Mouse (Mus musculus) cerebellum, adult (tissue): ENCODE results near the gene C1qbp.

Experiments
- ATAC-seq: cut with Nextera tagmentation; 2 replicates; pipeline ENCODE4 v1.9.2; 2017; ENCODE audit warnings: mild to moderate bottlenecking, moderate library complexity, mixed read lengths; ENCODE audit not compliant: insufficient number of reproducible peaks, low FRiP score, low TSS enrichment

The C1qbp gene

GRCm38 (mm10) chr11:70982557-70983228, at the start of gene C1qbp:
C1qbp (minus strand) TSS chr11:70983026.
- ATAC-seq: peak; percentile 93

GRCm38 (mm10) chr11:71032070-71032469, 49.2 kb upstream of the C1qbp start:
- ATAC-seq: no peak

GRCm38 (mm10) chr11:71029403-71030118, 46.7 kb upstream of the C1qbp start:
- ATAC-seq: no peak

GRCm38 (mm10) chr11:71028280-71028679, 45.5 kb upstream of the C1qbp start:
- ATAC-seq: no peak

- peak; percentile 100 for ATAC-seq
Observed at GRCm38 (mm10) chr11:71019201-71020068, 36.6 kb upstream of the C1qbp start, which contains the start of the genes Mis12 and Derl2. Mis12 (plus strand) TSS chr11:71019611. Derl2 (minus strand) TSS chr11:71019841.

- ATAC-seq: no peak
Observed at GRCm38 (mm10) chr11:71018416-71019200, 35.8 kb upstream of the C1qbp start.

GRCm38 (mm10) chr11:71017051-71017450, 34.2 kb upstream of the C1qbp start:
- no peak for ATAC-seq

- ATAC-seq: no peak
Observed at GRCm38 (mm10) chr11:71012743-71013142, 29.9 kb upstream of the C1qbp start.

- no peak for ATAC-seq
Observed at GRCm38 (mm10) chr11:71008321-71008720, 25.5 kb upstream of the C1qbp start.

- ATAC-seq: no peak
Observed at GRCm38 (mm10) chr11:71007831-71008230, 25.0 kb upstream of the C1qbp start.

- no peak for ATAC-seq
Observed at GRCm38 (mm10) chr11:71007026-71007425, 24.2 kb upstream of the C1qbp start.

- ATAC-seq: no peak
Observed at GRCm38 (mm10) chr11:71005046-71005445, 22.2 kb upstream of the C1qbp start.

- ATAC-seq: peak; percentile 95
Observed at GRCm38 (mm10) chr11:71004316-71004773, 21.5 kb upstream of the C1qbp start, which contains the start of gene Dhx33. Dhx33 (minus strand) TSS chr11:71004437.

GRCm38 (mm10) chr11:71003611-71004315, 20.9 kb upstream of the C1qbp start:
- ATAC-seq: peak; percentile 59; the same call in 1 of the 2 replicates

- ATAC-seq: no peak
Observed at GRCm38 (mm10) chr11:71001167-71001566, 18.3 kb upstream of the C1qbp start.

- ATAC-seq: no peak
Observed at GRCm38 (mm10) chr11:70982030-70982429, 796 bp downstream of the C1qbp start.

GRCm38 (mm10) chr11:70980751-70981510, 1.9 kb downstream of the C1qbp start:
- no peak for ATAC-seq

- no peak for ATAC-seq
Observed at GRCm38 (mm10) chr11:70980232-70980631, 2.6 kb downstream of the C1qbp start.
